Mouse (Mus musculus) megakaryocyte-erythroid progenitor cell, adult 5-6 weeks (primary cell): Measurements from ENCODE around the gene Ankrd55. TPM values are rescaled to one million over a fixed set of nuclear protein-coding genes. Genes with fewer than 3 reads are reported as not detected.

ENCODE experiments used
- ATAC-seq: replicated peaks from 2 replicates; pipeline ENCODE4 v1.8.0; 2016; ENCODE audit warnings: mild to moderate bottlenecking, inconsistent platforms; ENCODE audit not compliant: severe bottlenecking, poor library complexity, low FRiP score, low TSS enrichment
- total RNA-seq, 2 experiments: library from RNA; stranded (forward) in 1 of 2; stranded (reverse) in 1 of 2; fragments of 200-1000, 215-1000 nt in 1 of 2; fragments of >200 nt in 1 of 2; fragmentation: Nextera tagmentation in 1 of 2; gene quantifications; 2 replicates each; pipeline ENCODE4 v1.2.3; 2014 to 2017

Ankrd55 gene
- not detected in 2 replicates for total RNA-seq (2014; fragmentation: Nextera tagmentation)
- total RNA-seq (2017): not detected in 2 replicates

GRCm38 (mm10) chr13:112288225-112289178, at the start of gene Ankrd55:
TSS of gene Ankrd55 (plus strand) at chr13:112288451.
- ATAC-seq: peak; percentile 34

- ATAC-seq: no peak
Observed at GRCm38 (mm10) chr13:112239239-112239638, 49.0 kb upstream of the Ankrd55 start.

- no peak for ATAC-seq
Observed at GRCm38 (mm10) chr13:112241431-112241830, 46.8 kb upstream of the Ankrd55 start.

- ATAC-seq: no peak
Observed at GRCm38 (mm10) chr13:112245131-112245530, 43.1 kb upstream of the Ankrd55 start.

GRCm38 (mm10) chr13:112251433-112251832, 36.8 kb upstream of the Ankrd55 start:
- no peak for ATAC-seq

GRCm38 (mm10) chr13:112252012-112252411, 36.2 kb upstream of the Ankrd55 start:
- no peak for ATAC-seq

- no peak for ATAC-seq
Observed at GRCm38 (mm10) chr13:112252991-112253620, 35.1 kb upstream of the Ankrd55 start.

- ATAC-seq: no peak
Observed at GRCm38 (mm10) chr13:112254116-112254515, 34.1 kb upstream of the Ankrd55 start.

- no peak for ATAC-seq
Observed at GRCm38 (mm10) chr13:112255862-112256261, 32.4 kb upstream of the Ankrd55 start.

- ATAC-seq: no peak
Observed at GRCm38 (mm10) chr13:112258478-112258877, 29.8 kb upstream of the Ankrd55 start.

GRCm38 (mm10) chr13:112259398-112259797, 28.9 kb upstream of the Ankrd55 start:
- ATAC-seq: peak; percentile 97

GRCm38 (mm10) chr13:112264666-112265065, 23.6 kb upstream of the Ankrd55 start:
- ATAC-seq: peak; percentile 80

GRCm38 (mm10) chr13:112271901-112272537, 16.2 kb upstream of the Ankrd55 start:
- ATAC-seq: peak; percentile 71

GRCm38 (mm10) chr13:112274636-112275035, 13.6 kb upstream of the Ankrd55 start:
- ATAC-seq: no peak

GRCm38 (mm10) chr13:112275951-112276350, 12.3 kb upstream of the Ankrd55 start:
- no peak for ATAC-seq

GRCm38 (mm10) chr13:112277544-112277943, 10.7 kb upstream of the Ankrd55 start:
- peak; percentile 84 for ATAC-seq

- no peak for ATAC-seq
Observed at GRCm38 (mm10) chr13:112278251-112278650, 10.0 kb upstream of the Ankrd55 start.

- ATAC-seq: peak; percentile 54
Observed at GRCm38 (mm10) chr13:112287135-112287534, 1.1 kb upstream of the Ankrd55 start.

- ATAC-seq: peak; percentile 50
Observed at GRCm38 (mm10) chr13:112287571-112288224, 553 bp upstream of the Ankrd55 start.
